Mouse (Mus musculus) MEL (cell line): ENCODE data around the gene B3gntl1. TPM values are rescaled to one million over a fixed set of nuclear protein-coding genes. Genes with fewer than 3 reads are reported as not detected.

Experiments used
- DNase-seq: peaks from one replicate; pipeline ENCODE4 v3.0.0; 2011; ENCODE audit warnings: low read depth, low spot score
- H3K27ac ChIP-seq: 2 replicates; pipeline ENCODE4 v1.5.1; 2012; ENCODE audit warnings: low read depth, mild to moderate bottlenecking, control low read depth, low read length, moderate library complexity; ENCODE audit not compliant: control insufficient read depth
- H3K27me3 ChIP-seq, 2 experiments: fragments of 150-350 bp in 1 of 2; sonication (generic) in 1 of 2; 2 replicates each; pipeline ENCODE4 v1.6.1; 2012; ENCODE audit warnings: low read length in 2 of 2, mild to moderate bottlenecking in 2 of 2, improper control_type of control experiment in 1 of 2, moderate library complexity in 1 of 2; ENCODE audit not compliant: insufficient read depth in 2 of 2, control insufficient read depth in 1 of 2
- H3K36me3 ChIP-seq, 2 experiments: 2 replicates each; pipeline ENCODE4 v1.6.1; 2012 to 2014; ENCODE audit warnings: low read length in 2 of 2, improper control_type of control experiment in 1 of 2, inconsistent platforms in 1 of 2, mild to moderate bottlenecking in 1 of 2; ENCODE audit not compliant: insufficient read depth in 2 of 2, control insufficient read depth in 1 of 2
- H3K4me1 ChIP-seq, 2 experiments: fragments of 150-350 bp in 1 of 2; sonication (generic) in 1 of 2; 2 replicates each; pipeline ENCODE4 v1.6.1; 2012; ENCODE audit warnings: low read length in 2 of 2, improper control_type of control experiment in 1 of 2, mild to moderate bottlenecking in 1 of 2; ENCODE audit not compliant: insufficient read depth in 2 of 2, control insufficient read depth in 1 of 2
- H3K4me3 ChIP-seq, 2 experiments: fragments of 150-350 bp in 1 of 2; sonication (generic) in 1 of 2; 2 replicates each; pipeline ENCODE4 v1.5.1; 2012; ENCODE audit warnings: low read depth in 2 of 2, low read length in 2 of 2, mild to moderate bottlenecking in 2 of 2, moderate library complexity in 2 of 2, control low read depth in 1 of 2, improper control_type of control experiment in 1 of 2; ENCODE audit not compliant: control insufficient read depth in 1 of 2, insufficient read depth in 1 of 2
- H3K79me2 ChIP-seq: 2 replicates; pipeline ENCODE4 v1.6.1; 2012; ENCODE audit warnings: mild to moderate bottlenecking, low read length, moderate library complexity; ENCODE audit not compliant: control insufficient read depth, poor library complexity, insufficient read depth
- H3K9ac ChIP-seq: 2 replicates; pipeline ENCODE4 v1.6.1; 2012; ENCODE audit warnings: low read depth, mild to moderate bottlenecking, control low read depth, low read length, moderate library complexity; ENCODE audit not compliant: control insufficient read depth, poor library complexity, severe bottlenecking
- H3K9me3 ChIP-seq: fragments of 150-350 bp; sonication (generic); replicated peaks from 2 replicates; pipeline ENCODE4 v1.6.1; 2012; ENCODE audit warnings: mild to moderate bottlenecking, low read length, improper control_type of control experiment, moderate library complexity; ENCODE audit not compliant: insufficient read depth
- CTCF ChIP-seq, 3 experiments: IDR thresholded peaks in 2 of 3; conservative IDR thresholded peaks in 1 of 3; 2 replicates each; pipeline ENCODE4 v1.5.1; 2011 to 2012; ENCODE audit warnings: low read length in 3 of 3, low read depth in 2 of 3, mild to moderate bottlenecking in 2 of 3, improper control_type of control experiment in 1 of 3, inconsistent platforms in 1 of 3, mixed read lengths in 1 of 3, moderate library complexity in 1 of 3; ENCODE audit not compliant: control insufficient read depth in 1 of 3, insufficient read depth in 1 of 3, poor library complexity in 1 of 3, severe bottlenecking in 1 of 3
- E2F4 ChIP-seq: IDR thresholded peaks from 2 replicates; pipeline ENCODE4 v1.6.1; 2011; ENCODE audit warnings: low read depth, low read length, improper control_type of control experiment, borderline replicate concordance
- GABPA ChIP-seq: IDR thresholded peaks from 2 replicates; pipeline ENCODE4 v1.6.1; 2012; ENCODE audit warnings: low read depth, mild to moderate bottlenecking, inconsistent platforms, low read length, improper control_type of control experiment, moderate library complexity
- GATA1 ChIP-seq: IDR thresholded peaks from 2 replicates; pipeline ENCODE4 v1.6.1; 2011; ENCODE audit warnings: low read depth, low read length, improper control_type of control experiment
- JUND ChIP-seq: IDR thresholded peaks from 2 replicates; pipeline ENCODE4 v1.6.1; 2011; ENCODE audit warnings: low read depth, mild to moderate bottlenecking, improper control_type of control experiment, low read length
- MAFK ChIP-seq: IDR thresholded peaks from 2 replicates; pipeline ENCODE4 v1.6.1; 2011; ENCODE audit warnings: low read depth, mild to moderate bottlenecking, low read length, improper control_type of control experiment, borderline replicate concordance
- MXI1 ChIP-seq: IDR thresholded peaks from 2 replicates; pipeline ENCODE4 v1.6.1; 2011; ENCODE audit warnings: mild to moderate bottlenecking, low read depth, low read length, improper control_type of control experiment
- MYB ChIP-seq: IDR thresholded peaks from 2 replicates; pipeline ENCODE4 v1.6.1; 2011; ENCODE audit warnings: mild to moderate bottlenecking, low read depth, low read length, improper control_type of control experiment
- MYC ChIP-seq: IDR thresholded peaks from 2 replicates; pipeline ENCODE4 v1.6.1; 2011; ENCODE audit warnings: low read depth, mild to moderate bottlenecking, low read length, improper control_type of control experiment, moderate library complexity
- NRF1 ChIP-seq: IDR thresholded peaks from 2 replicates; pipeline ENCODE4 v1.6.1; 2014; ENCODE audit warnings: low read depth, mild to moderate bottlenecking, inconsistent platforms, low read length, improper control_type of control experiment, moderate library complexity; ENCODE audit not compliant: poor library complexity, insufficient read depth, severe bottlenecking
- POLR2A ChIP-seq, 2 experiments: IDR thresholded peaks; 2 replicates each; pipeline ENCODE4 v1.6.1; 2011 to 2012; ENCODE audit warnings: low read length in 2 of 2, mild to moderate bottlenecking in 2 of 2, control low read depth in 1 of 2, improper control_type of control experiment in 1 of 2, low read depth in 1 of 2, moderate library complexity in 1 of 2; ENCODE audit not compliant: control insufficient read depth in 1 of 2, insufficient read depth in 1 of 2, poor library complexity in 1 of 2
- POLR2AphosphoS2 ChIP-seq: IDR thresholded peaks from 2 replicates; pipeline ENCODE4 v1.6.1; 2011; ENCODE audit warnings: low read length, improper control_type of control experiment
- POLR2AphosphoS5 ChIP-seq: IDR thresholded peaks from 2 replicates; pipeline ENCODE4 v1.6.1; 2012; ENCODE audit warnings: low read depth, borderline replicate concordance, mild to moderate bottlenecking, inconsistent platforms, low read length, moderate library complexity, mixed read lengths
- RAD21 ChIP-seq: IDR thresholded peaks from 2 replicates; pipeline ENCODE4 v1.6.1; 2011; ENCODE audit warnings: mild to moderate bottlenecking, low read depth, low read length, improper control_type of control experiment
- RCOR1 ChIP-seq: IDR thresholded peaks from 2 replicates; pipeline ENCODE4 v1.6.1; 2012; ENCODE audit warnings: low read depth, mild to moderate bottlenecking, inconsistent platforms, low read length, improper control_type of control experiment
- SIN3A ChIP-seq: IDR thresholded peaks from 2 replicates; pipeline ENCODE4 v1.6.1; 2012; ENCODE audit warnings: low read length, improper control_type of control experiment, inconsistent platforms
- SMC3 ChIP-seq: IDR thresholded peaks from 2 replicates; pipeline ENCODE4 v1.6.1; 2011; ENCODE audit warnings: low read depth, low read length, improper control_type of control experiment
- TBP ChIP-seq: IDR thresholded peaks from 2 replicates; pipeline ENCODE4 v1.8.0; 2011; ENCODE audit warnings: low read depth, low read length, improper control_type of control experiment
- UBTF ChIP-seq: IDR thresholded peaks from 2 replicates; pipeline ENCODE4 v1.6.1; 2012; ENCODE audit warnings: low read depth, mild to moderate bottlenecking, inconsistent platforms, low read length, improper control_type of control experiment, moderate library complexity, borderline replicate concordance; ENCODE audit not compliant: insufficient read depth
- USF2 ChIP-seq, 2 experiments: IDR thresholded peaks; 2 replicates each; pipeline ENCODE4 v1.6.1; 2011 to 2012; ENCODE audit warnings: improper control_type of control experiment in 2 of 2, low read length in 2 of 2, borderline replicate concordance in 1 of 2, inconsistent platforms in 1 of 2, low read depth in 1 of 2, mild to moderate bottlenecking in 1 of 2; ENCODE audit not compliant: insufficient read depth in 1 of 2
- ZC3H11A ChIP-seq: IDR thresholded peaks from 2 replicates; pipeline ENCODE4 v1.6.1; 2012; ENCODE audit warnings: low read depth, mild to moderate bottlenecking, inconsistent platforms, low read length, improper control_type of control experiment
- ZKSCAN1 ChIP-seq: IDR thresholded peaks from 2 replicates; pipeline ENCODE4 v1.6.1; 2012; ENCODE audit warnings: low read depth, mild to moderate bottlenecking, inconsistent platforms, low read length, improper control_type of control experiment, moderate library complexity
- polyA plus RNA-seq, 2 experiments: library from polyadenylated mRNA; stranded (reverse) in 1 of 2; unstranded in 1 of 2; fragments of >175 nt in 1 of 2; fragments of >200 nt in 1 of 2; gene quantifications; 2 replicates each; pipeline versions ENCODE4 v1.2.1 to v1.2.4; 2012; ENCODE audit warnings: low replicate concordance in 2 of 2, low read depth in 1 of 2; ENCODE audit not compliant: insufficient read length in 2 of 2, insufficient read depth in 1 of 2, missing spikeins in 1 of 2
- total RNA-seq: library from RNA; depleted of rRNA; stranded (reverse); fragments of 300-350 nt; gene quantifications from 2 replicates; pipeline ENCODE4 v1.2.3, GENCODE M21; 2012

Gene B3gntl1
- total and polyA plus RNA-seq, 3 experiments = 4.7 to 5.6 TPM; not detected in 1

- Histone ChIP-seq H3K27ac (no peak overlapping the region), H3K4me1 (0 out of 4 replicates have a peak, but pooled peaks cover 0 to 6% of the 10 kb centered on the region in 2 experiments), H3K79me2 (no peaks in the 10 kb centered on the region), H3K9me3 (no peaks in the 10 kb centered on the region), H3K27me3 (no peaks in the 10 kb centered on the region; a peak in 1 of 4 replicates), H3K4me3 (no peak overlapping the region), H3K9ac (no peak overlapping the region), H3K36me3 (peaks cover 0 to 2% of the 10 kb centered on the region in 2 experiments; a peak in 1 of 4 replicates)
- TF ChIP-seq NRF1 = no peak
- TF ChIP-seq ZKSCAN1 = no peak
- no peak for TF ChIP-seq SIN3A
- no peak for TF ChIP-seq RAD21
- no peak for TF ChIP-seq TBP
- TF ChIP-seq SMC3 = no peak
- TF ChIP-seq JUND = no peak
- no peak for TF ChIP-seq MAFK
- no peak for TF ChIP-seq GABPA
- TF ChIP-seq POLR2AphosphoS5 = no peak
- no peak for DNase-seq
Observed at GRCm38 (mm10) chr11:121720752-121721151, 47.8 kb upstream of the B3gntl1 start.

GRCm38 (mm10) chr11:121717724-121718123 is 44.8 kb upstream of the B3gntl1 start:
- no peaks in the 10 kb centered on the region for H3K27me3 ChIP-seq
- peaks cover 14 to 21% of the 10 kb centered on the region in 2 experiments for H3K4me1 ChIP-seq
- H3K79me2 ChIP-seq = no peaks in the 10 kb centered on the region
- no peak for TF ChIP-seq MYB
- no peak for TF ChIP-seq UBTF
- TF ChIP-seq POLR2AphosphoS2 = no peak
- TF ChIP-seq ZC3H11A = no peak
- no peak for TF ChIP-seq MYC
- no peak for TF ChIP-seq POLR2AphosphoS5
- no peak for TF ChIP-seq GATA1
- TF ChIP-seq USF2 (IDR thresholded peaks at IDR 0.05; ENCODE audit: borderline replicate concordance in 1 of 2, insufficient read depth in 1 of 2, low read depth in 1 of 2, low read length in 2 of 2) = no peak
- TF ChIP-seq RCOR1 = no peak
- TF ChIP-seq NRF1 = no peak
- TF ChIP-seq CTCF (IDR thresholded peaks at IDR 0.05 in 2 of 3, conservative IDR thresholded peaks at IDR 0.05 in 1 of 3; ENCODE audit: control insufficient read depth in 1 of 3, insufficient read depth in 1 of 3, low read depth in 2 of 3, low read length in 3 of 3, poor library complexity in 1 of 3, severe bottlenecking in 1 of 3) = no peak
- TF ChIP-seq GABPA = no peak
- TF ChIP-seq MXI1 = no peak
- no peak for TF ChIP-seq E2F4
- TF ChIP-seq POLR2A (IDR thresholded peaks at IDR 0.05; ENCODE audit: control insufficient read depth in 1 of 2, insufficient read depth in 1 of 2, low read depth in 1 of 2, low read length in 2 of 2, poor library complexity in 1 of 2) = no peak
- DNase-seq = no peak
- H3K27ac ChIP-seq = no peak overlapping the region
- H3K4me3 ChIP-seq = no peak overlapping the region
- H3K36me3 ChIP-seq = peaks cover 0 to 17% of the 10 kb centered on the region in 2 experiments; a peak in 2 of 4 replicates
- no peak overlapping the region for H3K9ac ChIP-seq
- no peaks in the 10 kb centered on the region for H3K9me3 ChIP-seq
